Comparison of ENCODE assay signal across 9 mouse cellular contexts in the genomic region with DNA sequence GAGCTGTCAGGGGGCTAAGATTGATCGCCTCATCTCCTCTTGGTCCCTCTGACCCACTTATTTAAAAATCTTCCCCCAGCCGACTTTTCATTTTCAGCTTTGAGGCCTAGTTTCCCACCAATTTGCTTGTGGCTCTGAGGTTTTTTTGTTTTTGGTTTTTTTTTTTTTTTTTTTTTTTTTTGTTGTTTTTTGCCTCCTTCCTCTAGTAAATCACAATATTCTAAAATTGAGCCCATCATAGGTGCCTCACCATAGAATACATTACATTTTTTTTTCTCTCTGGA. TPM values are rescaled to one million over a fixed set of nuclear protein-coding genes. Genes with fewer than 3 reads are reported as not detected.
DNase-seq lines count a peak whose midpoint lies in the region; ATAC-seq and TF ChIP-seq lines count a peak whose summit lies in the region.
"Had no signal": no experiment of that assay in that cellular context is flagged by ENCODE, and none has a peak within 500 bp of the region (broad histone marks: within the 10 kb centered on the region; RNA-seq: fewer than 3 reads in every experiment).

Gene Hoxb2 (plus strand): TSS at position 185 of the 284 bp plus-strand sequence.

- no peak within 1 kb of the TSS for H3K9ac ChIP-seq in embryonic facial prominence, embryonic 12.5 days
- H3K9ac ChIP-seq in limb, embryonic 12.5 days (replicated peaks), result no peak within 1 kb of the TSS

- peak within 1 kb of the TSS; percentile 88 for H3K27ac ChIP-seq in kidney, adult 2 months (ENCODE audit: insufficient read depth, low read depth, low read length)
- H3K27ac ChIP-seq in embryonic facial prominence, embryonic 12.5 days, result peak within 1 kb of the TSS; percentile 31; the same call in 1 of the 2 replicates
- H3K27ac ChIP-seq in limb, embryonic 12.5 days, result 0 out of 2 replicates have a peak within 1 kb of the TSS, but pooled peaks have one; percentile 64

- CTCF ChIA-PET in Patski (lab: Charles Lee), result no interaction called here

- WGBS in kidney, adult 2 months, result 32% methylated on average over 2 of the region's 2 CpGs
- 3% methylated on average over 2 of the region's 2 CpGs for WGBS in embryonic facial prominence, embryonic 12.5 days
- 5% methylated on average over 2 of the region's 2 CpGs for WGBS in limb, embryonic 12.5 days

- no peak for DNase-seq in kidney, adult 2 months
- DNase-seq in kidney, postnatal 10 days, result no peak
- no peak for DNase-seq in Patski (ENCODE audit: low read depth, low spot score)
- DNase-seq in yolk sac, embryonic 10.5 days (ENCODE audit: low spot score), result no peak
- no peak for DNase-seq in left cerebral cortex, adult 18-20 months (ENCODE audit: low spot score in 2 of 2)
- DNase-seq in thymus, postnatal 0 days (ENCODE audit: low spot score), result no peak

- no peaks in the 10 kb centered on the region for H3K36me3 ChIP-seq in kidney, adult 2 months (ENCODE audit: control insufficient read depth, insufficient read depth, low read length)
- H3K36me3 ChIP-seq in embryonic facial prominence, embryonic 12.5 days, result no peaks in the 10 kb centered on the region
- no peaks in the 10 kb centered on the region for H3K36me3 ChIP-seq in limb, embryonic 12.5 days

- H3K4me3 ChIP-seq in kidney, adult 2 months (ENCODE audit: insufficient read depth, low read depth, low read length), result peak within 1 kb of the TSS; percentile 34
- H3K4me3 ChIP-seq in embryonic facial prominence, embryonic 12.5 days, result no peak within 1 kb of the TSS
- no peak within 1 kb of the TSS for H3K4me3 ChIP-seq in limb, embryonic 12.5 days (replicated peaks)

- no peak for ATAC-seq in Patski
- no peak for ATAC-seq in embryonic facial prominence, embryonic 12.5 days (ENCODE audit: insufficient number of reproducible peaks, insufficient read depth, low FRiP score, low TSS enrichment)
- no peak for ATAC-seq in limb, embryonic 12.5 days (ENCODE audit: insufficient number of reproducible peaks, insufficient read depth, low FRiP score, low TSS enrichment, low read depth)

- H3K4me1 ChIP-seq in kidney, adult 2 months (ENCODE audit: control insufficient read depth, insufficient read depth, low read length), result peaks cover 21% of the 10 kb centered on the region
- H3K4me1 ChIP-seq in embryonic facial prominence, embryonic 12.5 days, result no peaks in the 10 kb centered on the region
- peaks cover 36% of the 10 kb centered on the region for H3K4me1 ChIP-seq in limb, embryonic 12.5 days (replicated peaks)

- no peaks in the 10 kb centered on the region for H3K9me3 ChIP-seq in embryonic facial prominence, embryonic 12.5 days
- no peaks in the 10 kb centered on the region for H3K9me3 ChIP-seq in limb, embryonic 12.5 days

- POLR2A ChIA-PET in Patski (lab: Charles Lee), result interaction anchor here (0.9 to 7.8 kb wide), 7 partner anchors 9 to 206 kb away, joined by 3 to 51 read pairs (median 12); no protein-coding TSS in a partner anchor

- no peak for TF ChIP-seq CTCF in kidney, adult 2 months (conservative IDR thresholded peaks at IDR 0.05; ENCODE audit: insufficient read depth, insufficient read length, low read depth, low read length)
- no peak for TF ChIP-seq CTCF in Patski (IDR thresholded peaks at IDR 0.05)

- H3K27me3 ChIP-seq in kidney, adult 2 months (replicated peaks; ENCODE audit: control insufficient read depth, insufficient read depth, low read length), result no peaks in the 10 kb centered on the region
- no peaks in the 10 kb centered on the region for H3K27me3 ChIP-seq in Patski
- H3K27me3 ChIP-seq in embryonic facial prominence, embryonic 12.5 days, result peaks cover 87% of the 10 kb centered on the region
- H3K27me3 ChIP-seq in limb, embryonic 12.5 days, result peaks cover 91% of the 10 kb centered on the region

- H3K4me2 ChIP-seq in embryonic facial prominence, embryonic 12.5 days (replicated peaks), result no peak within 1 kb of the TSS
- peak within 1 kb of the TSS; percentile 62; the same call in 1 of the 2 replicates for H3K4me2 ChIP-seq in limb, embryonic 12.5 days

- TF ChIP-seq POLR2A in kidney, adult 2 months (IDR thresholded peaks at IDR 0.05; ENCODE audit: low read depth, low read length), result no peak

- in situ Hi-C loops in Patski (cut with MboI; ENCODE audit: low pct_unique_long_range_greater_than_20kb), result loop anchor here (5.0 kb wide), 2 partner anchors 38 to 62 kb away; no protein-coding TSS in a partner anchor

RNA-seq across cellular contexts. Expression of gene Hoxb2, which starts in this region (rescaled TPM):
- 22.8 and 28.4 TPM in 2 replicates for polyA plus RNA-seq in kidney, adult 2 months (2012; rRNA removed)
- polyA plus RNA-seq in Patski (2021), result 45.2 TPM
- polyA plus RNA-seq in embryonic facial prominence, embryonic 12.5 days (2016; fragmentation: Nextera tagmentation; extraction: Ambion mirVana), result 3.9 and 6.5 TPM in 2 replicates
- polyA plus RNA-seq in limb, embryonic 12.5 days (2016; fragmentation: Nextera tagmentation; extraction: Ambion mirVana), result 5.1 and 6.0 TPM in 2 replicates
- not detected for total RNA-seq in left cerebral cortex, adult 18-20 months (2021)
- polyA plus RNA-seq in thymus, postnatal 0 days (2015; fragmentation: Nextera tagmentation; extraction: Ambion mirVana), result 1.3 and 1.4 TPM in 2 replicates
- total RNA-seq: layer of hippocampus, adult 8-10 months had no signal

Comparison
In these comparisons a context has a peak if more than half of its experiments do, and no peak if none do; other contexts are left out.
1. H3K27ac ChIP-seq: peak in every context shown above with its lines; median percentile 88 in kidney, adult 2 months; 64 in limb, embryonic 12.5 days; 31 in embryonic facial prominence, embryonic 12.5 days.